Mouse (Mus musculus) stomach, embryonic 15.5 days (tissue): ENCODE results near the gene Pccb. TPM values are rescaled to one million over a fixed set of nuclear protein-coding genes. Genes with fewer than 3 reads are reported as not detected.

Source experiments
- ATAC-seq: fragments of 200-750 bp; cut with Nextera tagmentation; 2 replicates; pipeline ENCODE4 v1.8.0; 2017; ENCODE audit warnings: low read depth, moderate number of reproducible peaks, moderate TSS enrichment; ENCODE audit not compliant: insufficient read depth, low FRiP score
- H3K27ac ChIP-seq: fragments of 300-500 bp; sonication (generic); 2 replicates; pipeline ENCODE4 v1.5.1; 2015; ENCODE audit warnings: mild to moderate bottlenecking, inconsistent platforms
- H3K27me3 ChIP-seq: fragments of 300-500 bp; sonication (generic); replicated peaks from 2 replicates; pipeline ENCODE4 v1.6.1; 2015; ENCODE audit warnings: inconsistent platforms
- H3K36me3 ChIP-seq: fragments of 300-500 bp; sonication (generic); 2 replicates; pipeline ENCODE4 v1.6.1; 2015; ENCODE audit warnings: inconsistent platforms
- H3K4me1 ChIP-seq: fragments of 300-500 bp; sonication (generic); 2 replicates; pipeline ENCODE4 v1.6.1; 2015; ENCODE audit warnings: inconsistent platforms
- H3K4me2 ChIP-seq: fragments of 300-500 bp; sonication (generic); 2 replicates; pipeline ENCODE4 v1.6.1; 2015; ENCODE audit warnings: mild to moderate bottlenecking, inconsistent platforms
- H3K4me3 ChIP-seq: fragments of 300-500 bp; sonication (generic); replicated peaks from 2 replicates; pipeline ENCODE4 v1.5.1; 2015; ENCODE audit warnings: inconsistent platforms
- H3K9ac ChIP-seq: fragments of 300-500 bp; sonication (generic); 2 replicates; pipeline ENCODE4 v1.6.1; 2015; ENCODE audit warnings: inconsistent platforms
- H3K9me3 ChIP-seq: fragments of 300-500 bp; sonication (generic); 2 replicates; pipeline ENCODE4 v1.6.1; 2016; ENCODE audit warnings: inconsistent platforms
- WGBS: fragments of 180-500 bp; shearing (Covaris S2); methylation state at CpG from one replicate; pipeline ENCODE4 v1.1.7; 2015; 5-methylcytosine and 5-hydroxymethylcytosine counted together
- polyA plus RNA-seq: library from polyadenylated mRNA; unstranded; fragments of >200 nt; fragmentation: Nextera tagmentation; extraction: Ambion mirVana; gene quantifications from 2 replicates; pipeline ENCODE4 v1.2.1, GENCODE M21; 2015

Pccb gene
- polyA plus RNA-seq, 1 experiment from 2014 or later = 24.6 TPM

- Histone ChIP-seq H3K4me1 (no peaks in the 10 kb centered on the region), H3K4me3 (no peak overlapping the region), H3K27me3 (no peaks in the 10 kb centered on the region), H3K9me3 (no peaks in the 10 kb centered on the region), H3K9ac (no peak overlapping the region), H3K36me3 (peaks cover 14% of the 10 kb centered on the region), H3K4me2 (no peak overlapping the region), H3K27ac (no peak overlapping the region)
- no peak for ATAC-seq
- WGBS = 90% methylated on average over 5 of the region's 5 CpGs
Observed at GRCm38 (mm10) chr9:101003302-101003701, 31.4 kb downstream of the Pccb start.

GRCm38 (mm10) chr9:101002841-101003240 lies 31.9 kb downstream of the Pccb start:
- no peak overlapping the region for H3K4me3 ChIP-seq
- ATAC-seq = no peak
- no peaks in the 10 kb centered on the region for H3K27me3 ChIP-seq
- no peak overlapping the region for H3K4me2 ChIP-seq
- no peak overlapping the region for H3K27ac ChIP-seq
- H3K36me3 ChIP-seq = peaks cover 14% of the 10 kb centered on the region
- no peak overlapping the region for H3K9ac ChIP-seq
- no peaks in the 10 kb centered on the region for H3K4me1 ChIP-seq
- 94% methylated on average over 8 of the region's 8 CpGs for WGBS
- H3K9me3 ChIP-seq = no peaks in the 10 kb centered on the region

GRCm38 (mm10) chr9:101002053-101002452 lies 32.6 kb downstream of the Pccb start:
- H3K4me3 ChIP-seq = no peak overlapping the region
- no peaks in the 10 kb centered on the region for H3K9me3 ChIP-seq
- H3K4me2 ChIP-seq = no peak overlapping the region
- H3K27me3 ChIP-seq = no peaks in the 10 kb centered on the region
- no peak for ATAC-seq
- H3K4me1 ChIP-seq = no peaks in the 10 kb centered on the region
- H3K36me3 ChIP-seq = peaks cover 14% of the 10 kb centered on the region
- H3K27ac ChIP-seq = no peak overlapping the region
- no peak overlapping the region for H3K9ac ChIP-seq
- 90% methylated on average over 4 of the region's 4 CpGs for WGBS

GRCm38 (mm10) chr9:100997138-100997537 lies 37.6 kb downstream of the Pccb start:
- Histone ChIP-seq H3K9ac (no peak overlapping the region), H3K4me3 (no peak overlapping the region), H3K4me1 (no peaks in the 10 kb centered on the region), H3K27me3 (no peaks in the 10 kb centered on the region), H3K27ac (no peak overlapping the region), H3K9me3 (no peaks in the 10 kb centered on the region), H3K4me2 (no peak overlapping the region), H3K36me3 (peaks cover 14% of the 10 kb centered on the region; the same call in 1 of the 2 replicates)
- 94% methylated on average over 2 of the region's 2 CpGs for WGBS
- ATAC-seq = no peak

- H3K4me1 ChIP-seq = no peaks in the 10 kb centered on the region
- WGBS = 81% methylated on average over 4 of the region's 4 CpGs
- H3K4me3 ChIP-seq = no peak overlapping the region
- H3K36me3 ChIP-seq = peaks cover 14% of the 10 kb centered on the region
- no peak overlapping the region for H3K4me2 ChIP-seq
- no peak overlapping the region for H3K27ac ChIP-seq
- H3K27me3 ChIP-seq = no peaks in the 10 kb centered on the region
- no peaks in the 10 kb centered on the region for H3K9me3 ChIP-seq
- no peak overlapping the region for H3K9ac ChIP-seq
- no peak for ATAC-seq
Observed at GRCm38 (mm10) chr9:100993937-100994336, 40.8 kb downstream of the Pccb start.

- Histone ChIP-seq H3K36me3 (peaks cover 13% of the 10 kb centered on the region), H3K9me3 (no peaks in the 10 kb centered on the region), H3K4me2 (no peak overlapping the region), H3K27ac (no peak overlapping the region), H3K9ac (no peak overlapping the region), H3K27me3 (no peaks in the 10 kb centered on the region), H3K4me1 (no peaks in the 10 kb centered on the region), H3K4me3 (no peak overlapping the region)
- no peak for ATAC-seq
- 93% methylated on average over 2 of the region's 2 CpGs for WGBS
Observed at GRCm38 (mm10) chr9:100992191-100992590, 42.5 kb downstream of the Pccb start.

GRCm38 (mm10) chr9:100991321-100991720 lies 43.4 kb downstream of the Pccb start:
- Histone ChIP-seq H3K9ac (no peak overlapping the region), H3K27ac (no peak overlapping the region), H3K4me3 (no peak overlapping the region), H3K9me3 (no peaks in the 10 kb centered on the region), H3K4me2 (no peak overlapping the region), H3K27me3 (no peaks in the 10 kb centered on the region), H3K36me3 (peaks cover 16% of the 10 kb centered on the region), H3K4me1 (no peaks in the 10 kb centered on the region)
- WGBS = 95% methylated on average over 2 of the region's 2 CpGs
- ATAC-seq = no peak

GRCm38 (mm10) chr9:100990609-100991008 lies 44.1 kb downstream of the Pccb start:
- Histone ChIP-seq H3K4me3 (no peak overlapping the region), H3K9me3 (no peaks in the 10 kb centered on the region), H3K27me3 (no peaks in the 10 kb centered on the region), H3K4me1 (no peaks in the 10 kb centered on the region), H3K27ac (no peak overlapping the region), H3K36me3 (peaks cover 16% of the 10 kb centered on the region), H3K4me2 (no peak overlapping the region), H3K9ac (no peak overlapping the region)
- ATAC-seq = no peak
- 80% methylated on average over 5 of the region's 5 CpGs for WGBS

GRCm38 (mm10) chr9:100987850-100988249 lies 46.8 kb downstream of the Pccb start:
- peaks cover 21% of the 10 kb centered on the region for H3K36me3 ChIP-seq
- H3K9ac ChIP-seq = no peak overlapping the region
- H3K27ac ChIP-seq = no peak overlapping the region
- no peaks in the 10 kb centered on the region for H3K27me3 ChIP-seq
- no peak for ATAC-seq
- WGBS = 95% methylated on average over 3 of the region's 3 CpGs
- H3K4me3 ChIP-seq = no peak overlapping the region
- H3K4me2 ChIP-seq = no peak overlapping the region
- H3K4me1 ChIP-seq = no peaks in the 10 kb centered on the region
- H3K9me3 ChIP-seq = no peaks in the 10 kb centered on the region

- no peak overlapping the region for H3K9ac ChIP-seq
- H3K4me2 ChIP-seq = no peak overlapping the region
- H3K27ac ChIP-seq = no peak overlapping the region
- H3K9me3 ChIP-seq = no peaks in the 10 kb centered on the region
- H3K27me3 ChIP-seq = no peaks in the 10 kb centered on the region
- no peak overlapping the region for H3K4me3 ChIP-seq
- no peak for ATAC-seq
- peaks cover 21% of the 10 kb centered on the region for H3K36me3 ChIP-seq
- H3K4me1 ChIP-seq = no peaks in the 10 kb centered on the region
- 91% methylated on average over 5 of the region's 5 CpGs for WGBS
Observed at GRCm38 (mm10) chr9:100987006-100987405, 47.7 kb downstream of the Pccb start.

- Histone ChIP-seq H3K9me3 (no peaks in the 10 kb centered on the region), H3K27ac (no peak overlapping the region), H3K4me3 (no peak overlapping the region), H3K4me1 (no peaks in the 10 kb centered on the region), H3K36me3 (peaks cover 21% of the 10 kb centered on the region), H3K9ac (no peak overlapping the region), H3K27me3 (no peaks in the 10 kb centered on the region), H3K4me2 (no peak overlapping the region)
- ATAC-seq = no peak; the same call in 1 of the 2 replicates
- 96% methylated on average over 25 of the region's 25 CpGs for WGBS
Observed at GRCm38 (mm10) chr9:100984381-100985310, 50.1 kb downstream of the Pccb start.

GRCm38 (mm10) chr9:100982786-100983185 lies 51.9 kb downstream of the Pccb start:
- no peak overlapping the region for H3K27ac ChIP-seq
- ATAC-seq = no peak
- 93% methylated on average over 7 of the region's 7 CpGs for whole genome bisulfite sequencing
- no peak overlapping the region for H3K4me2 ChIP-seq
- peaks cover 12% of the 10 kb centered on the region; the same call in 1 of the 2 replicates for H3K36me3 ChIP-seq
- H3K4me1 ChIP-seq = no peaks in the 10 kb centered on the region
- no peaks in the 10 kb centered on the region for H3K9me3 ChIP-seq
- H3K27me3 ChIP-seq = no peaks in the 10 kb centered on the region
- no peak overlapping the region for H3K4me3 ChIP-seq
- no peak overlapping the region for H3K9ac ChIP-seq
